Mouse (Mus musculus) lung, embryonic 14.5 days (tissue): ENCODE data around the gene Nrgn. TPM values are rescaled to one million over a fixed set of nuclear protein-coding genes. Genes with fewer than 3 reads are reported as not detected.

ENCODE experiments used
- ATAC-seq: fragments of 200-750 bp; cut with Nextera tagmentation; 2 replicates; pipeline ENCODE4 v1.8.0; 2017; ENCODE audit warnings: mild to moderate bottlenecking, moderate TSS enrichment, moderate library complexity; ENCODE audit not compliant: insufficient read depth
- DNase-seq: peaks from one replicate; pipeline ENCODE4 v3.0.0-alpha.2; 2015
- H3K27ac ChIP-seq: fragments of 300-500 bp; sonication (generic); 2 replicates; pipeline ENCODE4 v1.5.1; 2014; ENCODE audit warnings: low read depth, mild to moderate bottlenecking, moderate library complexity
- H3K27me3 ChIP-seq: fragments of 300-500 bp; sonication (generic); 2 replicates; pipeline ENCODE4 v1.6.1; 2014; ENCODE audit warnings: low read length, control low read depth; ENCODE audit not compliant: insufficient read depth
- H3K36me3 ChIP-seq: fragments of 300-500 bp; sonication (generic); 2 replicates; pipeline ENCODE4 v1.6.1; 2014; ENCODE audit warnings: control low read depth; ENCODE audit not compliant: insufficient read depth
- H3K4me1 ChIP-seq: fragments of 300-500 bp; sonication (generic); 2 replicates; pipeline ENCODE4 v1.6.1; 2014; ENCODE audit warnings: antibody characterized with exemption, control low read depth; ENCODE audit not compliant: insufficient read depth
- H3K4me2 ChIP-seq: fragments of 300-500 bp; sonication (generic); 2 replicates; pipeline ENCODE4 v1.6.1; 2014; ENCODE audit warnings: mild to moderate bottlenecking
- H3K4me3 ChIP-seq: fragments of 300-500 bp; sonication (generic); 2 replicates; pipeline ENCODE4 v1.5.1; 2014; ENCODE audit warnings: low read depth, low read length
- H3K9ac ChIP-seq: fragments of 300-500 bp; sonication (generic); 2 replicates; pipeline ENCODE4 v1.6.1; 2014
- H3K9me3 ChIP-seq: fragments of 300-500 bp; sonication (generic); 2 replicates; pipeline ENCODE4 v1.6.1; 2016; ENCODE audit warnings: low read depth, low read length, control low read depth
- CTCF ChIP-seq: IDR thresholded peaks from 2 replicates; pipeline ENCODE4 v1.5.1; 2016; ENCODE audit warnings: antibody characterized with exemption, low read depth
- WGBS: fragments of 180-500 bp; shearing (Covaris S2); extraction: QIAGEN DNeasy Blood & Tissue Kit; methylation state at CpG from one replicate; pipeline ENCODE4 v1.1.7; 2014; 5-methylcytosine and 5-hydroxymethylcytosine counted together
- polyA plus RNA-seq: library from polyadenylated mRNA; unstranded; fragments of >200 nt; fragmentation: Nextera tagmentation; extraction: Ambion mirVana; gene quantifications from 2 replicates; pipeline ENCODE4 v1.2.1, GENCODE M21; 2014

The Nrgn gene
- polyA plus RNA-seq, 1 experiment from 2014 or later = 7.2 TPM

GRCm38 (mm10) chr9:37567892-37568604 is 15.3 kb upstream of the Nrgn start:
- ATAC-seq (peak; percentile 66; the same call in 1 of the 2 replicates), DNase-seq (peak; percentile 48)
- Histone ChIP-seq H3K27me3 (no peaks in the 10 kb centered on the region), H3K9ac (no peak overlapping the region), H3K4me3 (no peak overlapping the region), H3K27ac (no peak overlapping the region), H3K4me2 (peak overlapping the region; percentile 47), H3K36me3 (no peaks in the 10 kb centered on the region), H3K9me3 (no peaks in the 10 kb centered on the region), H3K4me1 (no peaks in the 10 kb centered on the region)
- TF ChIP-seq CTCF = no peak
- 26% methylated on average over 15 of the region's 15 CpGs for WGBS

GRCm38 (mm10) chr9:37567454-37567853 is 14.8 kb upstream of the Nrgn start:
- 44% methylated on average over 5 of the region's 5 CpGs for WGBS
- Histone ChIP-seq H3K27me3 (no peaks in the 10 kb centered on the region), H3K4me3 (no peak overlapping the region), H3K4me2 (peak overlapping the region; percentile 47; the same call in 1 of the 2 replicates), H3K27ac (no peak overlapping the region), H3K9me3 (no peaks in the 10 kb centered on the region), H3K4me1 (no peaks in the 10 kb centered on the region), H3K36me3 (no peaks in the 10 kb centered on the region), H3K9ac (no peak overlapping the region)
- ATAC-seq (peak; percentile 42; the same call in 1 of the 2 replicates), DNase-seq (no peak)
- TF ChIP-seq CTCF = no peak

- WGBS = 90% methylated on average over 2 of the region's 2 CpGs
- no peak overlapping the region for H3K27ac ChIP-seq
- no peak for TF ChIP-seq CTCF
- DNase-seq (no peak), ATAC-seq (no peak)
- no peak overlapping the region for H3K9ac ChIP-seq
- H3K27me3 ChIP-seq = no peaks in the 10 kb centered on the region
- H3K4me3 ChIP-seq = no peak overlapping the region
- H3K9me3 ChIP-seq = no peaks in the 10 kb centered on the region
- no peaks in the 10 kb centered on the region for H3K36me3 ChIP-seq
- no peaks in the 10 kb centered on the region for H3K4me1 ChIP-seq
- no peak overlapping the region for H3K4me2 ChIP-seq
These were observed 14.3 kb upstream of the Nrgn start for GRCm38 (mm10) chr9:37567019-37567418.

- Histone ChIP-seq H3K4me3 (no peak overlapping the region), H3K36me3 (no peaks in the 10 kb centered on the region), H3K9ac (no peak overlapping the region), H3K9me3 (no peaks in the 10 kb centered on the region), H3K27ac (no peak overlapping the region), H3K27me3 (no peaks in the 10 kb centered on the region), H3K4me1 (no peaks in the 10 kb centered on the region), H3K4me2 (no peak overlapping the region)
- no peak for TF ChIP-seq CTCF
- ATAC-seq (no peak), DNase-seq (no peak)
- WGBS = 35% methylated on average over 1 of the region's 1 CpGs
These were observed 11.1 kb upstream of the Nrgn start for GRCm38 (mm10) chr9:37563805-37564204.

- WGBS = 85% methylated on average over 2 of the region's 2 CpGs
- no peaks in the 10 kb centered on the region for H3K27me3 ChIP-seq
These were observed 7.9 kb upstream of the Nrgn start for GRCm38 (mm10) chr9:37560617-37561016.

GRCm38 (mm10) chr9:37556366-37556765 is 3.7 kb upstream of the Nrgn start:
- H3K4me2 ChIP-seq = no peak overlapping the region
- no peak for ATAC-seq
- no peak for TF ChIP-seq CTCF
- no peak overlapping the region for H3K27ac ChIP-seq
- 64% methylated on average over 3 of the region's 3 CpGs for WGBS
- no peak for DNase-seq
- H3K4me1 ChIP-seq = peaks cover 5% of the 10 kb centered on the region; the same call in 1 of the 2 replicates
- peaks cover 7% of the 10 kb centered on the region for H3K27me3 ChIP-seq
- no peak overlapping the region for H3K9ac ChIP-seq
- H3K9me3 ChIP-seq = no peaks in the 10 kb centered on the region
- H3K4me3 ChIP-seq = no peak overlapping the region
- no peaks in the 10 kb centered on the region for H3K36me3 ChIP-seq

More at GRCm38 (mm10) chr9:37560617-37561016, 7.9 kb upstream of the Nrgn start:
- no peaks in the 10 kb centered on the region for H3K36me3 ChIP-seq
- no peak overlapping the region for H3K4me2 ChIP-seq
- H3K4me3 ChIP-seq = no peak overlapping the region
- DNase-seq (no peak), ATAC-seq (no peak)
- H3K4me1 ChIP-seq = no peaks in the 10 kb centered on the region
- H3K9me3 ChIP-seq = no peaks in the 10 kb centered on the region
- H3K27ac ChIP-seq = no peak overlapping the region
- H3K9ac ChIP-seq = no peak overlapping the region
- TF ChIP-seq CTCF = no peak

- TF ChIP-seq CTCF = no peak
- Histone ChIP-seq H3K9me3 (no peaks in the 10 kb centered on the region), H3K4me3 (no peak within 1 kb of the TSS), H3K27me3 (peaks cover 19% of the 10 kb centered on the region), H3K27ac (no peak within 1 kb of the TSS), H3K9ac (no peak within 1 kb of the TSS), H3K4me2 (no peak within 1 kb of the TSS), H3K36me3 (no peaks in the 10 kb centered on the region), H3K4me1 (peaks cover 5% of the 10 kb centered on the region; the same call in 1 of the 2 replicates)
- no peak for DNase-seq
- no peak for ATAC-seq
- WGBS = 23% methylated on average over 7 of the region's 7 CpGs
These were observed 2.4 kb upstream of the Nrgn start, which contains the start of gene Siae for GRCm38 (mm10) chr9:37554838-37555748. Gene Siae, plus strand, starts transcription at chr9:37555698.
